Comparison of ENCODE assay signal across 8 mouse cellular contexts in the genomic region with DNA sequence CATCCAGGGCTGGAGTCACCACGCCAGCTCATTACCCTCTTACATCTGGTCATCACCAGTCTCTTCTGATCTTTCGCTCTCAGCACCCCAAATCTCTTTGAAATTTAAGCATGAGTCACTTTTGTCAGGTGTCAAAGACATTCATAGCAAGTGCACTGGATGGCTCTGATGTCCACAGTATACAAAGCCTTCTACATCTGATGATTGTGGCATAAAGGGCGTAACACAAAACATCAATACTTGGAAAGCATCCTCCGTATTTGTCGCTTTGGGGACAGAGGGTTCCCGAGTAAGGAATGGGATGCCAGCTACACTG. TPM values are rescaled to one million over a fixed set of nuclear protein-coding genes. Genes with fewer than 3 reads are reported as not detected.
DNase-seq lines count a peak whose midpoint lies in the region; ATAC-seq and TF ChIP-seq lines count a peak whose summit lies in the region.

No protein-coding gene starts in this region.

- H3K4me3 ChIP-seq in kidney, embryonic 16.5 days (ENCODE audit: low read length) = peak overlapping the region; percentile 68
- peak overlapping the region; percentile 55 for H3K4me3 ChIP-seq in myocyte

- no peaks in the 10 kb centered on the region for H3K9me3 ChIP-seq in kidney, embryonic 16.5 days (ENCODE audit: low read length)

- no peak overlapping the region for H3K27ac ChIP-seq in kidney, embryonic 16.5 days (ENCODE audit: low read length)

- H3ac ChIP-seq in myocyte (ENCODE audit: control insufficient read depth, insufficient read length) = peak overlapping the region; percentile 75

- H3K4me2 ChIP-seq in kidney, embryonic 16.5 days (replicated peaks; ENCODE audit: low read depth, low read length) = peak overlapping the region; percentile 85
- H3K4me2 ChIP-seq in myocyte (ENCODE audit: low read depth) = peak overlapping the region; percentile 88

- TF ChIP-seq CTCF in brain, embryonic 14.5 days (IDR thresholded peaks at IDR 0.05; ENCODE audit: borderline replicate concordance, extremely low read depth, insufficient read depth, insufficient read length) = no peak

- WGBS in kidney, embryonic 16.5 days = 22% methylated on average over 6 of the region's 6 CpGs

- no peak for TF ChIP-seq POLR2A in brain, embryonic 14.5 days (IDR thresholded peaks at IDR 0.05; ENCODE audit: borderline replicate concordance, extremely low read depth, insufficient read depth, insufficient read length, poor library complexity, severe bottlenecking)
- TF ChIP-seq POLR2A in myocyte (IDR thresholded peaks at IDR 0.05; ENCODE audit: insufficient read length, low read depth) = no peak

- no peak for DNase-seq in kidney, postnatal 14 days
- peak; percentile 17 for DNase-seq in brain, embryonic 14.5 days (ENCODE audit: low read depth)
- DNase-seq in induced T-regulatory cell, adult 2 months (ENCODE audit: low read depth) = peak; percentile 52
- DNase-seq in frontal cortex, postnatal 14 days (ENCODE audit: low spot score in 2 of 2) = no peak
- no peak for DNase-seq in right cerebral cortex, postnatal 25 days
- DNase-seq in cerebellum, adult 11-12 months = no peak

- H3K9ac ChIP-seq in kidney, embryonic 16.5 days (replicated peaks; ENCODE audit: low read length) = peak overlapping the region; percentile 94

- peaks cover 17% of the 10 kb centered on the region for H3K79me2 ChIP-seq in myocyte (ENCODE audit: control insufficient read depth, insufficient read depth)

- H3K27me3 ChIP-seq in kidney, embryonic 16.5 days (ENCODE audit: insufficient read depth, low read length) = no peaks in the 10 kb centered on the region
- H3K27me3 ChIP-seq in myocyte (ENCODE audit: control insufficient read depth, insufficient read depth, insufficient read length) = no peaks in the 10 kb centered on the region

- no peak for ATAC-seq in kidney, embryonic 16.5 days (ENCODE audit: low FRiP score, low TSS enrichment)

- H3K36me3 ChIP-seq in kidney, embryonic 16.5 days (ENCODE audit: insufficient read depth, low read length) = no peaks in the 10 kb centered on the region
- H3K36me3 ChIP-seq in myocyte (ENCODE audit: control insufficient read depth, insufficient read depth) = no peaks in the 10 kb centered on the region

- peaks cover 28% of the 10 kb centered on the region for H3K4me1 ChIP-seq in kidney, embryonic 16.5 days (ENCODE audit: insufficient read depth, low read length)

TF ChIP-seq in myocyte, 11 proteins besides CTCF, POLR2A, EP300 and RAD21:
- TF ChIP-seq REST (IDR thresholded peaks at IDR 0.05; ENCODE audit: insufficient read depth, insufficient read length) (no peak), USF1 (IDR thresholded peaks at IDR 0.05; ENCODE audit: low read depth) (no peak), TCF3 (IDR thresholded peaks at IDR 0.05; ENCODE audit: insufficient read length, low read depth) (no peak), MYOD1 (IDR thresholded peaks at IDR 0.05; ENCODE audit: control insufficient read depth in 1 of 3, insufficient read length in 2 of 3, low read depth in 2 of 3) (no peak), POLR2AphosphoS2 (IDR thresholded peaks at IDR 0.05; ENCODE audit: insufficient read length, low read depth) (no peak), TCF12 (IDR thresholded peaks at IDR 0.05; ENCODE audit: insufficient read depth, poor library complexity, severe bottlenecking) (no peak), MAX (IDR thresholded peaks at IDR 0.05; ENCODE audit: low read depth) (no peak), CEBPB (IDR thresholded peaks at IDR 0.05; ENCODE audit: insufficient read depth, poor library complexity, severe bottlenecking) (no peak), SRF (IDR thresholded peaks at IDR 0.05; ENCODE audit: control insufficient read depth, insufficient read length, low read depth) (no peak), MYOG (IDR thresholded peaks at IDR 0.05; ENCODE audit: control insufficient read depth in 1 of 3, insufficient read depth in 1 of 3, insufficient read length in 2 of 3, low read depth in 2 of 3) (no peak), E2F4 (IDR thresholded peaks at IDR 0.05; ENCODE audit: insufficient read depth) (no peak)

RNA-seq across cellular contexts. Expression of a gene that starts 0.7 kb away (rescaled TPM):
- 12.2 and 12.3 TPM in 2 replicates for polyA plus RNA-seq in kidney, embryonic 16.5 days (2015; fragmentation: Nextera tagmentation; extraction: Ambion mirVana)
- polyA plus RNA-seq in brain, embryonic 14.5 days (2012; rRNA removed) = 55.4 and 58.2 TPM in 2 replicates
- polyA plus RNA-seq in myocyte (2012; fragmentation: generic; extraction: Trizol) = 19.3 TPM

RNA-seq across cellular contexts. Expression of a gene that starts 1.7 kb away (rescaled TPM):
- polyA plus RNA-seq in kidney, embryonic 16.5 days (2015; fragmentation: Nextera tagmentation; extraction: Ambion mirVana) = 16.7 and 17.3 TPM in 2 replicates
- 14.5 and 16.9 TPM in 2 replicates for polyA plus RNA-seq in brain, embryonic 14.5 days (2012; rRNA removed)
- polyA plus RNA-seq in myocyte (2012; fragmentation: generic; extraction: Trizol) = 6.3 TPM

Comparison
In these comparisons a context has a peak if more than half of its experiments do, and no peak if none do; other contexts are left out.
1. DNase-seq: peak in brain, embryonic 14.5 days (single experiment) and induced T-regulatory cell, adult 2 months (single experiment); none in kidney, postnatal 14 days (single experiment), frontal cortex, postnatal 14 days (0 of 2), right cerebral cortex, postnatal 25 days (single experiment) and cerebellum, adult 11-12 months (single experiment).